Mouse (Mus musculus): ENCODE measurements around the gene Gpr1.

DNA sequence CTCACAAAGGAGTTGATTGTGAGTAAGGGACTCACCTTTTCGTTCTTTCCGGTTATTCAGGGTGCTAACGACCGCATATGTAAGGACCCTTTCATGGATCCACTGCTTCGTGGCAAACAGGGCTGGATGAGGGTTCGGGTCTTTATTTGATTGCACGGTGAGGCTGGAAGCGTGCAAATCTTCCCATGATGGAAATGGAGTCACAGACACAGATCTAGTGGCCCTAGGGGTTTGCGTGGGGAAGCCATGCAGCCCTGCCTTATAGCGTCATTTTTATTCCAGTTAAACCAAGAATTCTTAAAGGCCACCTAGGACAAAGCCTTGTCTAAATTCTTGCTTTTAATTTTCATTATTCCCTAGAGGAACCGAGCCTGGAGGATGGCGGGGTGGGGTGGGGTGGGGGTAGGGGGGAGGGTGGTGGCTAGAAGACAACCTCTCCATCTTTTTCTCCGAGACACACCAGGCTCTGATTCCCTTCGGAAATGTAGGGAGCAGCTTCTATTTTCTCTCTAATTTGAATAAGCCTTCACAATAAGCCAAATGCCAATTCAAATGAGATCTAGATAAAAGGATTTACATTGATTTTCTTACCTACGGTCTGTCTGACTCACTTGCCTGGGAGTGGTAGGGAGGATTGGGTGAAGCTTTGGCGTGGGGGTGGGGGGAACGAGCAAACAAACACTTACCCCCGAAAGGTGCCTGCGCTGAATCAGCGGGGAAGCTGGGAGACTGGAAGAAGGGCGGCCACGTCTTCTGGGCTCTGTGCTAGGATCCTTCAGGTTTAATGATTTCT is 669 bp downstream of the Gpr1 start:
- TF ChIP-seq HCFC1 (IDR thresholded peaks at IDR 0.05; ENCODE audit: borderline replicate concordance, insufficient read depth, low read length) (no peak), CHD2 (IDR thresholded peaks at IDR 0.05; ENCODE audit: low read depth, low read length) (no peak), ZC3H11A (IDR thresholded peaks at IDR 0.05; ENCODE audit: borderline replicate concordance, low read depth, low read length) (no peak), MAFK (IDR thresholded peaks at IDR 0.05; ENCODE audit: insufficient read depth, low read depth, low read length) (no peak)

Data from ES-E14 (cell line).